Mouse (Mus musculus): ENCODE results near the gene Drg1. TPM values are rescaled to one million over a fixed set of nuclear protein-coding genes. Genes with fewer than 3 reads are reported as not detected.

Drg1 gene
- total RNA-seq (2015; ENCODE audit: low replicate concordance): 54.8 and 79.9 TPM in 2 replicates
- 66.1 and 97.9 TPM in 2 replicates for total RNA-seq (2017; ENCODE audit: low replicate concordance)

DNA sequence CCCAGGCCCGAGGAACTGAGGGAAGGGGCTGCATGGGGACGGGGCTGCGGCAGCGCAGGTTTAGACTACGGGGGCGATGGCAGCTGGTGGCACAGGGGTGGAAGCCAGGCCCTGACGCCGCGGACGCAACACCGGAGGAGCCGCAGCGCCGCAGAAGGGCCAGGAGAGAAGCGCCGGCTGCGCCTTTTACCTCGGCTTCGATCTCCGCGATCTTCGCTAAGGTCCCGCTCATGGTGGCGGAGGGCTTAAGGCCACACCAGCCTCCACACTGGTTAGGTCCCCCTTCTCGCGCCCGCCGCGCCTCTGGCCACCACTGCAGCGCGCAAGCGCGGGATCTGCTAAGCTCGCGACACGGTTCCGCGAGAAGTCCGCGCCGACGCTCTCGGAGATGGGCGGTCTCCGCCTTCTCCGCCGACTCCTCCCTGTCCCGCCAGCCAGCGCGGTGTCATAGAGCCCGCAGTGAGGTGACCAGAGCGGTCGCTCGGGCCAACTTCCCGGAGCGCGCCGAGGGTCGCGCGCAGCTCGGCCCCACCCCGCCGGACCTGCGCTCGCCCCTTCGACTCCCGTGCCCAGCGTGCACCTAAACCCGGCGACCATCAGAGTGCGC is at the start of gene Drg1:
TSS of gene Drg1 (minus strand) at position 337 of the 607 bp plus-strand sequence.
- ATAC-seq (replicated peaks; ENCODE audit: low FRiP score, poor library complexity, severe bottlenecking): peak; percentile 98

DNA sequence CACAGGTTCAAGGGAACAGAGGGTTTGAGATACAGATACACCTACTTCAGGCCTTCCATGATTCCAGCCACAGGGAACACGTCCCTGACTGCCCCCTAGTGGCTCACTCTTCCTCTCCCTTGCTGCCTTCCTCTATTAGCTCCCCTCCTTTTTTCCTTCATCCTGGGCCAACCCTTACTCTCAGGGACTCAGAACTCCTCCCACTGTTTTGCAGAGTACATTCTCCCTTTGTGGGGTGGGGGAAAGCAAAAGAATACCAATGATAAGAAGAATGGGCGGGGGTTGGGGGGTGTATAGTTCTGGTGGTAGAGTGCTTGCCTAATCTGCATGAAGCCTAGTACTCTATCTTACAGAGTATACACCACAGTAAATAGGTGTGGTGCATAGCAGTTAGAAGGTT is 47.9 kb upstream of the Drg1 start:
- peak; percentile 73; the same call in 1 of the 2 replicates for ATAC-seq (replicated peaks; ENCODE audit: low FRiP score, poor library complexity, severe bottlenecking)

- no peak for ATAC-seq (replicated peaks; ENCODE audit: low FRiP score, poor library complexity, severe bottlenecking)
Observed at GRCm38 (mm10) chr11:3313294-3313693, 47.1 kb upstream of the Drg1 start.

DNA sequence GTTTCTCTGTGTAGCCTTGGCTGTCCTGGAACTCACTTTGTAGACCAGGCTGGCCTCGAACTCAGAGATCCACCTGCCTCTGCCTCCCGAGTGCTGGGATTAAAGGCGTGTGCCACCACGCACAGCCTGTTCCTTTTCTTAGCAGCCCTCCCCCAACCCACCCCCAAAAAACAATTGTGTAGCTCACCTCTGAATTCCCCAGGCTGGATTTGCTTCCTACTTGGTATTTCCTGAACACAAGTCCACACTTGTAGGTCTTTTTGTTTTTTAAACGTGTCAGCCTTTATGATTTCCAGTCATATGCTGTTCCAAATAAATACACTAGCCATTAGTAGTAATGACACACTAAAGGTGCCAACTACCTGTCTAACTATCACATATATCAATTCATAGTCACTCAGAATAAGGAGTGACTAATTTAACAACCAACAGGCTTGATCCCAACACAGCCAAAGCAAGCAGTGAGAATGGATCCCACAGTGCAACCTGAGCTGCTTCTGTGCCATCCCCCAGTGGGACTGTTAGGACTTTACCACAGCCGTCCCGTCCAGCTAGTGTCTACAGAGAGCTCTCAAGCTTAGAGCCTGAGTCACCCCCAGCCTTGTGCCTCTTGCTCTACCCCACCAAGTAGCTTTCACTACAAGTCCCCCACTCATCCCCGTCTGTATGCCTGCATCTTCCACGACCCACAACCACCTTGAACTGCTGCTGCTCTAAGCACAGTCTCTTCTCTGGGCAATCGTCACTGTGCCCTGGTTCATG is 45.6 kb upstream of the Drg1 start:
- ATAC-seq (replicated peaks; ENCODE audit: low FRiP score, poor library complexity, severe bottlenecking): no peak

DNA sequence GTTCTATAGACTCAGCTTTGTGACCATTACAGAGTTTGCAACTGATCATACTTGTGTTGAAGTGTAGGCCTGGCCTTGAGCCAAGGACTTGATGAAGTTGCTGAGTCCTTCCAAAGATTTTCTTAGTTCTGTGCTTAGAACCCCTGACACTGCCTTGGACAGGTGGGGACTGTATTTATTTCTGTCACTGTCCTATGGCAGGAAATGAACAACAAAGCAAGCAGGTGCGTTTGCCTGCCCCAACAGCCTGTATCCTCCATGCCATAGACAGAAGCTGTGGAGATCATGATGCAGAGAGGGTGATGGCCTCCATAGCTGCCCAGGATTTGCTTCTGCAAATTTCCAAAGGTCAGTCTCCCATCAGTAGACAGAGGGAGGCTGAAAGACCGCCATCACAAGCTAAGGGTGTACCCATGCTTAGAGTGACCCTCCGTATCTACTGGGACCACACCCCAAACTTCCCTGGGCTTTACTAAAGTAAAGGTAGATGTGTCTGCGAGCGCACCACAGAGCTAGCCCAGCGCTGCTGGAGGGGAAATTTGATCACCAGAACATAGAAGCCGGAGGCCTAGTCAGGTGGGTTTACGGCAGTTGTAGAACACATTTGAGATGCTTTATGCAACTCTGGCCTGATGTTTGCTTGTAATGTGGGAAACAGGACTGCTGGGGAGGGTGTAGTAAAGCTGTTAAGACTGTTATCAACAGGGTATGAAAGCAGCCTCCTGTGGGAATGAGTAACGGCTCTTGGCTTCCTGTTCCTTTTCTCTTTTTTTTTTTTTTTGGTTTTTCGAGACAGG is 44.8 kb upstream of the Drg1 start:
- ATAC-seq (replicated peaks; ENCODE audit: low FRiP score, poor library complexity, severe bottlenecking): no peak

GRCm38 (mm10) chr11:3309884-3310283 is 43.7 kb upstream of the Drg1 start:
- no peak for ATAC-seq (replicated peaks; ENCODE audit: low FRiP score, poor library complexity, severe bottlenecking)

- no peak for ATAC-seq (replicated peaks; ENCODE audit: low FRiP score, poor library complexity, severe bottlenecking)
Observed at GRCm38 (mm10) chr11:3307875-3308274, 41.7 kb upstream of the Drg1 start.

DNA sequence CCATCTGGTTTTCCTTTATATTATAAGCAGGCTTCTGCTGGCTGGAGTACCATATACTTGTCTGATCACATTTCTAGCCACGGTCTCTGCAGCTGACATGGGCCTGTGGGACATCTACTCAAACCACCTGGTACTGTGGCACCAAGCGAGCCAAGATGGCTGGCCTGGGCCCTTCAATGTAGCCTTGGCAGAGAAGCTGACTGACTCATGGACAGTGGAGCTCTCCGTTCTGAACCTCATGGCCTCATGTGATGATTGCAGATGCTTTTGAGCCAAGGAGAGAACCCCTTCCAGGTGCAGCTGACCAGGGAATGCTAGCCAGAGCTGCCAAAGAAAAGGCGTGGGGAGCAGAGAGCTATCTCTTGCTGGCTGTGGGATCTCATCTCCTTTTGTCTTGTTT is 39.6 kb upstream of the Drg1 start:
- no peak for ATAC-seq (replicated peaks; ENCODE audit: low FRiP score, poor library complexity, severe bottlenecking)

DNA sequence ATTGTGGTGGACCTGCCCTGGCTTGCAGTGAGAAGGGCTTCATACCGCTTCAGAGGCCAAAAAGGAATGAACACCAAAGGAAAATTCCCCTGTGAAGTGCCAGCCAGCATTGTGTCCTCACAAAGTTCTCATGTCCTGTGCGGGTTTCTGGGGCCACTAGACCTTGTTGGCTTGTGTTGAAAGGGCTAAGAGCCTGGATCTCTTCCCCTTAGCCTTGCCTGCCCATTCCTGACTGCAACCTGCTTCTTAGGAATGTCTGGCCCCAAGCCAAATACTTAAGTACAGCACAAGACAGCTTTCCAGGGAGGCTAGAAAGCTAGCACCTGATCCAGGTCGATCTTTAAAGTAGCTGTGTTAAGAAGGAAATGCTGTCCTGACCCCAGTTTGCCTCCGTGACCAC is 36.6 kb upstream of the Drg1 start:
- ATAC-seq (replicated peaks; ENCODE audit: low FRiP score, poor library complexity, severe bottlenecking): no peak

DNA sequence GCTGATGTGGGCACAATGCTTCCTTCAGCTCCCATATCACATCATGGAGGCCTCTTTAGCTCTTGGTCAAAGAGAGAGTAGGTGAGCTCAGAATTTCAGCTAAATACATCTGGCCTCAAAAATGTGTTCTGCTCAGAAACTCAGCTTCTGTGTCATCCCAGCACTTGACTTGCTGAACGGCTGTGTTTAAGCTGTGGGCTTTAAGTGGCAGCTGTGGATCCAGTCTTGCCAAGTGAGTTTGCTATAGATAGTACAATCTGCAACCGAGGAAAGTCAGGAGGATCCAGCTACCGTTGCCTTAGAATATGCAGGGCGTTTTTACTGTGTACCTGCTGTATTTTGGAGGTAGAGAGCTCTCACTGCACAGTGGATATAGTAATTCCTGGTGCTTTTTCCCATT is 36.2 kb upstream of the Drg1 start:
- ATAC-seq (replicated peaks; ENCODE audit: low FRiP score, poor library complexity, severe bottlenecking): no peak

DNA sequence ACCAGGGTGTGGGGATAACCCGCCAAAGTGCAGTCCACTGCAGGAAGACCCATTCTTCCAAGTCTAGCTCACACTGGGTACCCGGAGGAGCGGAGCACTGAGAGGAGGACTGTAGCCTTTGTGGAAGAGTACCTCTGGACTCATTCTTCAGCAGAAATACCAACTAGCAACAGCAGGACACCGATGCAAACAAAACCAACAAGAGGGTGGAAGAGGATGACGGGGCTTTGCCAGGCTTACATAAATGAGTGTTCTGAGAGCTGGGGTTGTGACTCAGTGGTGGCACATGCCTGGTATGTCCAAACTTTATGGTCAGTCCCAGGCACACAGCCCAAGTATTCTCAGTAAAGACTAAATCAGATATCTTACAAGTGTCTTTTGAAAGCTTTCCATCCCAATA is 34.9 kb upstream of the Drg1 start:
- ATAC-seq (replicated peaks; ENCODE audit: low FRiP score, poor library complexity, severe bottlenecking): no peak

DNA sequence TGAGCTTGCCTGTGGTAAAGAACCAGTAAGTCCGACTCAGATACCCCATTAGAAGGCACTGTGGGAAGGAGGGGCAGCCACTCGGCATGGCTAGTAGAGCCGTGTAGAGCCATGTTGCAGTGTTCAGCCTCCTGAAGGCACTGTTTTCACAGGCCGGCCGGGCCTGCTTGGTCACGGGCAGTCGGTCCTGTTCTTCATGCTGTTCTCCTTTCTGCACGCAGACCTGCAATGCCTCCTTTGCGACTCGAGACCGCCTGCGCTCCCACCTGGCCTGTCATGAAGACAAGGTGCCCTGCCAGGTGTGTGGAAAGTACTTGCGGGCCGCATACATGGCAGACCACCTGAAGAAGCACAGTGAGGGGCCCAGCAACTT is 32.6 kb upstream of the Drg1 start:
- no peak for ATAC-seq (replicated peaks; ENCODE audit: low FRiP score, poor library complexity, severe bottlenecking)

DNA sequence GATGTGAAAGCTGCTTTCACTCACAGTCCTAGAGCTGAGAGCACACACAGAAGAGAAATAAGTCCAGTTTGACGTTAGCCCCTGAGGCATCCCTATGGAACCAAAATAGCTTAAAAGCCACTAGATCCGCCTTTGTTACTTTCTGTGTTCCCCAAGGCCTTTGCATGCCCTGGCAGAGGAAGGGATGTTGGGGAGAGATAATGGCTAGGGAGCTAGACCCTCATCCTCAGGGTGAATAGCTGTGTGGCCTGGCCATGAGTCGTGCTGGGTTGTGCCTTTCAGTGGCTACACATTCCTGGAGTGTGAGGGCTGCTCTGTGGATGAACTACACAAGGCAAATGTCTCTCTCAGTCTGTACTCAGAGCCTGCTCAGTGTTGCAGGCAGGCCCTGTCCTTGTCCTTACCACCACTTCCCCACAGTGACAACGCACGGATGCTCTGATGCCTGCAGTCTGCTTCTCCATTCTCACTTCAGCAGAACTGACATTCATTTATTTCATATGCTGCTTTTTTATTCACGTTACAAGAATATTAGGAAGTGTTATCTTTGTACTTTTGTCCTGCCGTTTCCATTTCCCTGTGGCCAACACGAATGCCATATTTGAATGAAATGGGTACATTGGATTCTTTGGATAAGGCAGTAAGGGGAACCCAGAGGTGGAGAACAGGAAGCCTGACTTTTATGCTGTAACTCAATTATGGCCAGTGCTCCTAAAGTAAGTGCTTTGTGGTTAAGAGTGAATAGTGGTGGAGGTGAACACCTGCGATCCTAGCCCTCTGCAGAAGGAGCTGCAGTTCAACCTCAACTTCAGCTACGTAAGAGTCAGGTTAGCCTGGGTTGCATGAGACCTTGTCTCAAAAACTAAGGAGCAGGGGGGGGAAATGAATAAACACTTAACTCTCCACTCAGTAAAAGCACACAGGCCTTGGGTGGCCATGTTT is 31.9 kb upstream of the Drg1 start:
- no peak for ATAC-seq (replicated peaks; ENCODE audit: low FRiP score, poor library complexity, severe bottlenecking)

GRCm38 (mm10) chr11:3296056-3296455 is 29.8 kb upstream of the Drg1 start:
- ATAC-seq (replicated peaks; ENCODE audit: low FRiP score, poor library complexity, severe bottlenecking): no peak

- no peak for ATAC-seq (replicated peaks; ENCODE audit: low FRiP score, poor library complexity, severe bottlenecking)
Observed at GRCm38 (mm10) chr11:3294641-3295040, 28.4 kb upstream of the Drg1 start.

GRCm38 (mm10) chr11:3293361-3293760 is 27.1 kb upstream of the Drg1 start:
- no peak for ATAC-seq (replicated peaks; ENCODE audit: low FRiP score, poor library complexity, severe bottlenecking)

- ATAC-seq (replicated peaks; ENCODE audit: low FRiP score, poor library complexity, severe bottlenecking): no peak
Observed at GRCm38 (mm10) chr11:3292711-3293249, 26.6 kb upstream of the Drg1 start.

DNA sequence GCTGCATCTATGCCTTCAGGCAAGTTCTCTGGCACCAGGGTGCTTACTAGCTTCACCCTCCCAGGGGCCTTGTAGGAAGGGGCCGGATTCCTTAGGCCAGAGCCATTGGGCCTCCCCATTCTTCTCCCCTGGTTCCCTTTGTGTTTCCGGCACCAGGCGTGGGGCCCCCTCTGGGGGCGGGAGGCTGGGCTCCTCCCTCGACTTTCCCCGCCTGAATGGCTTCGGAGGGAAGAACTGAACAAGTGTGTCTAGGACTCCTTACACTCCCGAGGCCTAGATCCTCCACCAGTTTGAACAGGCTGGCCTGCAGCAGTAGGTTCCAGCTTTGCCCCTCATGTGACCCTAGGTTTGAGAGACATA is 25.8 kb upstream of the Drg1 start:
- ATAC-seq (replicated peaks; ENCODE audit: low FRiP score, poor library complexity, severe bottlenecking): peak; percentile 26

DNA sequence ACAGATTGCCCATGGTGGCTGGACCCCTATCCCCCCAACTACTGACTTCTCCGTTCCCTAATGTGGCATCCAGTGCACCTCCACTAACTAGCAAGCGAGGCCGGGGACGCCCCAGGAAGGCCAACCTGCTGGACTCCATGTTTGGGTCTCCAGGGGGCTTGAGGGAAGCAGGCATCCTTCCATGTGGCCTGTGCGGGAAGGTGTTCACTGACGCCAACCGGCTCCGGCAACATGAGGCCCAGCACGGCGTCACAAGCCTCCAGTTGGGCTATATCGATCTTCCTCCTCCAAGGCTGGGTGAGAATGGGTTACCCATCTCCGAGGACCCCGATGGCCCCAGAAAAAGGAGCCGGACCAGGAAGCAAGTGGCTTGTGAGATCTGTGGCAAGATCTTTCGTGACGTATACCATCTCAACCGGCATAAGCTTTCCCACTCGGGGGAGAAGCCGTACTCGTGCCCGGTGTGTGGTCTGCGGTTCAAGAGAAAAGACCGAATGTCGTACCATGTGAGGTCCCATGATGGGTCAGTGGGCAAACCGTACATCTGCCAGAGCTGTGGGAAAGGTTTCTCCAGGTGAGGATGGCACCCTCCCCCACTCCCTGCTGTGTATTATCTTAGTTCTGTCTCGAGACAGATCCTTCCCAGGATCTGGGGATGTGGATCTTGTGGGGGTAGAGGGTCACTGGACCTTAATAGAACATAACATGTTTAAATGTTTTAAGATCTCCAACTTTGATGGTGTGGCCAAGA is 25.3 kb upstream of the Drg1 start:
- ATAC-seq (replicated peaks; ENCODE audit: low FRiP score, poor library complexity, severe bottlenecking): no peak; the same call in 1 of the 2 replicates
